Mouse (Mus musculus): ENCODE measurements at regions not wholly inside any gene's neighbourhood (a gene's known extent, or its start where the extent isn't known, plus 50 kb on each side); places are given as distances from the start of the nearest gene placed in this dataset.

DNA sequence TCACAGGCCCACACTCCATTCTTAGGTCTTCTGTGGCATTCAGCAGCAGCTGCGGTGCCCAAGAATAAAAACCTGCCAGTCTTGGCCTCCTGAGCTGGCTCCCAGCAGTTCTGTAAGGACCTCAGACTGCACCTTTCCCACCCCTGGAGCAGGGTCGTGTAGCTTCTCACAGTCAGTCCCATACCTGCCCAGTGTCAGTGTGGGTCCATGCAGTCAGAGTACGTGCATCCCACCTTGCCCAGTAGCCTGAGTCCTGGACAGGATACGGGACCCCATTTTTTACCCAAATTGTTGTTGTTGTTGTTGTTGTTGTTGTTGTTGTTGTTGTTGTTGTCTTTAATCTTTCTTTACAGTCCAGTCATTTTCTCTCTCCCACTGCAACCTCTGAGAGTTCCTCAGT lies 6811.3 kb downstream of the 9330182O14Rik start:
- DNase-seq (ENCODE audit: low spot score in 2 of 2): no peak

- DNase-seq (ENCODE audit: low spot score in 2 of 2): peak in 1 of 2 experiments; percentile 44
Measured at GRCm38 (mm10) chr15:46990201-46990600, 6856.0 kb downstream of the 9330182O14Rik start.

- DNase-seq (ENCODE audit: low spot score in 2 of 2): no peak
Measured at GRCm38 (mm10) chr15:46997106-46997505, 6862.9 kb downstream of the 9330182O14Rik start.

Data from layer of hippocampus, adult 18-20 months (tissue).